Comparison of ENCODE assay signal across 15 mouse cellular contexts in the genomic region with DNA sequence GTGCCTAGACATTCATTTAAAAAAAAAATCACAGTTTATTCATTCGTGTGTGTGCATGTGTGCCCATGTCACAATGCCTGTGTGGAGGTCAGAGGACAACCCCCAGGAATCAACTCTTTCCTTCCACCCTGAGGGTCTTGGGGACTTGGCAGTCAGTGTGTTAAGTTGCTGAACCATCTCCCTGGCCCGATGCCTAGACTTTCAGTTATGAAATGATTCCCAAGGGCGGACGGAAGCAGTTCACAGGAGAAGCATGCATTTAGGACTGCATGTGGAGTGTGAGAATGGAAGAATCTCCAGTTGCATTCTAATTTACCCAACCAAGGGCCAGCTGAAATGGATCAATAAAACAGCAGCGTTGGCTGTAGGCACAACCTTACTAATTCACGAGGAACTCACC. TPM values are rescaled to one million over a fixed set of nuclear protein-coding genes. Genes with fewer than 3 reads are reported as not detected.
DNase-seq lines count a peak whose midpoint lies in the region; ATAC-seq lines count a peak whose summit lies in the region.
"Had no signal": no experiment of that assay in that cellular context is flagged by ENCODE, and none has a peak within 500 bp of the region (broad histone marks: within the 10 kb centered on the region; RNA-seq: fewer than 3 reads in every experiment).

No protein-coding gene starts in this region.

- no peaks in the 10 kb centered on the region for H3K9me3 ChIP-seq in kidney, embryonic 16.5 days (ENCODE audit: low read length)
- H3K9me3 ChIP-seq in neural tube, embryonic 13.5 days = no peaks in the 10 kb centered on the region; the same call in 1 of the 2 replicates

- no peaks in the 10 kb centered on the region for H3K36me3 ChIP-seq in kidney, embryonic 16.5 days (ENCODE audit: insufficient read depth, low read length)
- H3K36me3 ChIP-seq in neural tube, embryonic 13.5 days = peaks cover 10% of the 10 kb centered on the region

- peak; percentile 50 to 59 for DNase-seq in cerebellum, postnatal 10 days
- DNase-seq in cerebellum, adult 18-20 months = no peak
- peak; percentile 48 for DNase-seq in kidney, postnatal 10 days
- DNase-seq in neural tube, embryonic 10.5 days (ENCODE audit: extremely low spot score, low spot score) = no peak
- no peak for DNase-seq in frontal cortex, postnatal 14 days (ENCODE audit: low spot score in 2 of 2)
- no peak for DNase-seq in gastrocnemius, postnatal 25 days
- DNase-seq: kidney, adult 2 months; right cerebral cortex, postnatal 14 days; thymus, adult 2 months had no signal

- H3K27ac ChIP-seq in kidney, embryonic 16.5 days (ENCODE audit: low read length) = no peak overlapping the region
- H3K27ac ChIP-seq in neural tube, embryonic 13.5 days (replicated peaks) = peak overlapping the region; percentile 47

- H3K4me1 ChIP-seq in kidney, embryonic 16.5 days (ENCODE audit: insufficient read depth, low read length) = no peaks in the 10 kb centered on the region; the same call in 1 of the 2 replicates
- peaks cover 22% of the 10 kb centered on the region for H3K4me1 ChIP-seq in neural tube, embryonic 13.5 days (replicated peaks)

- ATAC-seq in kidney, embryonic 16.5 days (ENCODE audit: low FRiP score, low TSS enrichment) = no peak
- ATAC-seq in neural tube, embryonic 13.5 days (ENCODE audit: low read depth) = no peak

- no peak overlapping the region for H3K9ac ChIP-seq in kidney, embryonic 16.5 days (replicated peaks; ENCODE audit: low read length)
- H3K9ac ChIP-seq in neural tube, embryonic 13.5 days = no peak overlapping the region

- no peak overlapping the region for H3K4me2 ChIP-seq in kidney, embryonic 16.5 days (replicated peaks; ENCODE audit: low read depth, low read length)
- H3K4me2 ChIP-seq in neural tube, embryonic 13.5 days = no peak overlapping the region

- H3K4me3 ChIP-seq in kidney, embryonic 16.5 days (ENCODE audit: low read length) = no peak overlapping the region
- no peak overlapping the region for H3K4me3 ChIP-seq in neural tube, embryonic 13.5 days

- 54% methylated on average over 6 of the region's 6 CpGs for WGBS in kidney, embryonic 16.5 days
- WGBS in neural tube, embryonic 13.5 days = 33% methylated on average over 6 of the region's 6 CpGs

- H3K27me3 ChIP-seq in kidney, embryonic 16.5 days (ENCODE audit: insufficient read depth, low read length) = no peaks in the 10 kb centered on the region
- peaks cover 6% of the 10 kb centered on the region; the same call in 1 of the 2 replicates for H3K27me3 ChIP-seq in neural tube, embryonic 13.5 days

RNA-seq across cellular contexts. Expression of a gene that starts 17.1 kb away (rescaled TPM):
- polyA plus RNA-seq in kidney, embryonic 16.5 days (2015; fragmentation: Nextera tagmentation; extraction: Ambion mirVana) = not detected in 2 replicates
- polyA plus RNA-seq in neural tube, embryonic 13.5 days (2015; fragmentation: Nextera tagmentation; extraction: Ambion mirVana) = 0.62 and 0.93 TPM in 2 replicates
- not detected for total RNA-seq in gastrocnemius, postnatal 25 days (2021)
- total RNA-seq: hematopoietic stem cell, adult 5-6 weeks; layer of hippocampus, postnatal 10 days had no signal
- polyA plus RNA-seq: kidney, adult 2 months; limb, embryonic 11.5 days; liver, embryonic 16.5 days had no signal

Comparison
In these comparisons a context has a peak if more than half of its experiments do, and no peak if none do; other contexts are left out.
1. DNase-seq: peak in cerebellum, postnatal 10 days (2 of 2) and kidney, postnatal 10 days (single experiment); none in cerebellum, adult 18-20 months (0 of 2), neural tube, embryonic 10.5 days (single experiment), frontal cortex, postnatal 14 days (0 of 2) and gastrocnemius, postnatal 25 days (single experiment).